Mouse (Mus musculus) CH12.LX (cell line): ENCODE data around the gene Dleu7.

Experiments used
- BHLHE40 ChIP-seq: IDR thresholded peaks from 2 replicates; pipeline ENCODE4 v1.6.1; 2011; ENCODE audit warnings: mild to moderate bottlenecking, low read depth, low read length, improper control_type of control experiment
- CHD2 ChIP-seq: IDR thresholded peaks from 2 replicates; pipeline ENCODE4 v1.6.1; 2011; ENCODE audit warnings: low read length, improper control_type of control experiment
- CTCF ChIP-seq, 2 experiments: IDR thresholded peaks in 1 of 2; conservative IDR thresholded peaks in 1 of 2; 2 replicates each; pipeline ENCODE4 v1.5.1; 2011 to 2012; ENCODE audit warnings: low read depth in 2 of 2, low read length in 2 of 2, improper control_type of control experiment in 1 of 2, inconsistent platforms in 1 of 2, mild to moderate bottlenecking in 1 of 2, moderate library complexity in 1 of 2
- E2F4 ChIP-seq: IDR thresholded peaks from 2 replicates; pipeline ENCODE4 v1.6.1; 2011; ENCODE audit warnings: low read depth, low read length, improper control_type of control experiment; ENCODE audit not compliant: insufficient replicate concordance
- KAT2A ChIP-seq: IDR thresholded peaks from 2 replicates; pipeline ENCODE4 v1.6.1; 2012; ENCODE audit warnings: low read length, improper control_type of control experiment, inconsistent platforms; ENCODE audit not compliant: insufficient replicate concordance
- MXI1 ChIP-seq: IDR thresholded peaks from 2 replicates; pipeline ENCODE4 v1.6.1; 2011; ENCODE audit warnings: mild to moderate bottlenecking, low read depth, low read length, improper control_type of control experiment
- MYC ChIP-seq: IDR thresholded peaks from 2 replicates; pipeline ENCODE4 v1.6.1; 2011; ENCODE audit warnings: low read depth, mild to moderate bottlenecking, improper control_type of control experiment, low read length
- NELFE ChIP-seq: IDR thresholded peaks from 2 replicates; pipeline ENCODE4 v1.6.1; 2011; ENCODE audit warnings: low read depth, low read length, improper control_type of control experiment
- POLR2A ChIP-seq: IDR thresholded peaks from 2 replicates; pipeline ENCODE4 v1.6.1; 2011; ENCODE audit warnings: low read depth, mild to moderate bottlenecking, improper control_type of control experiment, low read length
- SIN3A ChIP-seq: IDR thresholded peaks from 2 replicates; pipeline ENCODE4 v1.6.1; 2012; ENCODE audit warnings: low read length, improper control_type of control experiment, inconsistent platforms
- UBTF ChIP-seq: IDR thresholded peaks from 2 replicates; pipeline ENCODE4 v1.6.1; 2012; ENCODE audit warnings: low read depth, mild to moderate bottlenecking, inconsistent platforms, low read length, improper control_type of control experiment, moderate library complexity
- USF1 ChIP-seq: IDR thresholded peaks from 2 replicates; pipeline ENCODE4 v1.6.1; 2014; ENCODE audit warnings: low read depth, mild to moderate bottlenecking, inconsistent platforms, low read length, improper control_type of control experiment
- USF2 ChIP-seq: conservative IDR thresholded peaks from 2 replicates; pipeline ENCODE4 v1.6.1; 2011; ENCODE audit warnings: low read depth, low read length, improper control_type of control experiment

- TF ChIP-seq MYC (no peak), CTCF (conservative IDR thresholded peaks at IDR 0.05 in 1 of 2, IDR thresholded peaks at IDR 0.05 in 1 of 2; ENCODE audit: low read depth in 2 of 2, low read length in 2 of 2) (no peak), MXI1 (no peak), CHD2 (no peak), KAT2A (no peak), NELFE (no peak), BHLHE40 (no peak), SIN3A (no peak), USF2 (no peak), USF1 (no peak), POLR2A (no peak), UBTF (no peak), E2F4 (no peak)
These were observed 34.7 kb downstream of the Dleu7 start for GRCm38 (mm10) chr14:62258125-62258524.
